Mouse (Mus musculus) heart, adult 8-10 months (tissue): ENCODE results near the gene Calcb. TPM values are rescaled to one million over a fixed set of nuclear protein-coding genes. Genes with fewer than 3 reads are reported as not detected.
"Not testable (repeated sequence)": the region's sequence is repeated elsewhere in the genome, so short reads cannot be mapped to it uniquely, and the experiment has no call there.

ENCODE experiments used
- DNase-seq: peaks from one replicate; pipeline ENCODE4 v3.0.0; 2022; ENCODE audit warnings: low spot score
- total RNA-seq, 4 experiments: library from RNA; stranded (reverse); gene quantifications; 2 replicates each; pipeline ENCODE4 v1.2.4; 2022

Gene Calcb
- total RNA-seq, result under 1 TPM in 2 of 4 experiments, not detected in 2; 0.56 to 0.97 TPM

- no peak for DNase-seq
Measured at GRCm38 (mm10) chr7:114718300-114718699, at the start of gene Calcb. Calcb (plus strand) TSS chr7:114718643.

- no peak for DNase-seq
Measured at GRCm38 (mm10) chr7:114671405-114671804, 47.0 kb upstream of the Calcb start.

GRCm38 (mm10) chr7:114672697-114673096 lies 45.7 kb upstream of the Calcb start:
- peak; percentile 6 for DNase-seq

- DNase-seq, result no peak
Measured at GRCm38 (mm10) chr7:114692339-114692738, 26.1 kb upstream of the Calcb start.

- DNase-seq, result no peak
Measured at GRCm38 (mm10) chr7:114700871-114701270, 17.6 kb upstream of the Calcb start.

- DNase-seq, result no peak
Measured at GRCm38 (mm10) chr7:114706716-114707115, 11.7 kb upstream of the Calcb start.

GRCm38 (mm10) chr7:114707398-114707797 lies 11.0 kb upstream of the Calcb start:
- DNase-seq, result no peak

GRCm38 (mm10) chr7:114710419-114710818 lies 8.0 kb upstream of the Calcb start:
- DNase-seq, result no peak

- DNase-seq, result no peak
Measured at GRCm38 (mm10) chr7:114712523-114712922, 5.9 kb upstream of the Calcb start.

- no peak for DNase-seq
Measured at GRCm38 (mm10) chr7:114719381-114720131, 1.1 kb downstream of the Calcb start.

- not testable (repeated sequence) for DNase-seq
Measured at GRCm38 (mm10) chr7:114729696-114730095, 11.3 kb downstream of the Calcb start.

- no peak for DNase-seq
Measured at GRCm38 (mm10) chr7:114731175-114731574, 12.7 kb downstream of the Calcb start.

- not testable (repeated sequence) for DNase-seq
Measured at GRCm38 (mm10) chr7:114731700-114732099, 13.3 kb downstream of the Calcb start.

- DNase-seq, result no peak
Measured at GRCm38 (mm10) chr7:114736256-114736655, 17.8 kb downstream of the Calcb start.

GRCm38 (mm10) chr7:114738166-114738565 lies 19.7 kb downstream of the Calcb start:
- DNase-seq, result no peak

GRCm38 (mm10) chr7:114740360-114741165 lies 22.1 kb downstream of the Calcb start:
- DNase-seq, result no peak

- no peak for DNase-seq
Measured at GRCm38 (mm10) chr7:114743022-114743780, 24.8 kb downstream of the Calcb start, which contains the start of gene Insc. Insc (plus strand) TSS chr7:114743694.

GRCm38 (mm10) chr7:114744639-114745245 lies 26.3 kb downstream of the Calcb start:
- no peak for DNase-seq

GRCm38 (mm10) chr7:114745481-114746271 lies 27.2 kb downstream of the Calcb start:
- DNase-seq, result no peak

GRCm38 (mm10) chr7:114747596-114747995 lies 29.2 kb downstream of the Calcb start:
- DNase-seq, result no peak

- DNase-seq, result no peak
Measured at GRCm38 (mm10) chr7:114748239-114748638, 29.8 kb downstream of the Calcb start.
